8 mouse cellular contexts compared by ENCODE assay signal in the genomic region with DNA sequence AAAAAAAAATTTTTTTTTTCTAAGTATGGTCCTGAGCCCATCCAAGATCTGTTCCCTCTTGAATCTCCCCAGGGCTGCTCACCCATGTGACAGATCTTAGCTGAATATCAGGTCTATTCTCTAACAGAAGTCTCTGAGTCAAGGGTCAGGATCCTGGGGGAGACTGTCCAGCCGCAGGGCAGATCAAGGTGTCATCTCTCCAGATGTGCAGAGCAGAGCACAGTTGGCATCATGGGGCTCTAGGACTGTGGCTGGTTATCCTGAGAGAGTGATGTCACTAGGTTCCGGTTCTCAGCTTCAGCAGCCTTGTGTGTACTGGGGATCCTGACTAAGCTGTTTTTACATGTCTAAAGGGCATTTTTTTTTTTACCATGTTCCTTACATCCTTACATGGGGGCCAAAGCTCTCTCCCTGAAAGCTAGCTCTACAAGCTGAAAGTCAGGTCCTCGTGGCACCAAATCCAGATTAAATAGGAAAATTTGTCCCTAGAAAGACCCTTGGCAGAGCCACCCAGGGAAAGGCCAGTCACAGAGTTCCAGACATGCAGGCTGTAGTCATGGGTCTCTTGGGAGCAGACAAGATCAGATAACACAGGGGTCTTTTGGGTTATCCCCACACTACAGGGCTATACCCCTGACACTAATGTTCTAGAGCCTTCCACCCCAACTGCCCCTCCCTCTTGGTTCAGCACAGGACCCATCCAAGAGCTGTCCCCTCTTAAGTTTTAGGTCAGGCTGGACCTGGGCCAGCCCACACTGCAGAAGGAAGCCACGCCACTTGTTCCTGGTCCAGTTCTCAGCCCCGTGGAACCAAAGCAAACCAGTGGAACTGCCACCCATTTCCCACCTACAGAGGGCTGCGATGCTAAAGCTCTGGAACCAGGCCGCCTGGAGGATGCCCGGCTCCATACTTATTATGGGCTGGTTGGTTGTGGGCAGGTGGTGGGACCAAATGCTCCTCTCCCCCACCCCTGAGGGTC. TPM values are rescaled to one million over a fixed set of nuclear protein-coding genes. Genes with fewer than 3 reads are reported as not detected.
DNase-seq lines count a peak whose midpoint lies in the region; ATAC-seq lines count a peak whose summit lies in the region.

No protein-coding gene starts in this region.

- H3K27me3 ChIP-seq in forebrain, embryonic 12.5 days: no peaks in the 10 kb centered on the region
- H3K27me3 ChIP-seq in intestine, embryonic 15.5 days (replicated peaks): no peaks in the 10 kb centered on the region
- H3K27me3 ChIP-seq in midbrain, embryonic 14.5 days (ENCODE audit: control insufficient read depth, insufficient read depth, low read length): no peaks in the 10 kb centered on the region

- H3K9me3 ChIP-seq in forebrain, embryonic 12.5 days: no peaks in the 10 kb centered on the region
- no peaks in the 10 kb centered on the region for H3K9me3 ChIP-seq in intestine, embryonic 15.5 days
- H3K9me3 ChIP-seq in midbrain, embryonic 14.5 days (ENCODE audit: control insufficient read depth, low read length): no peaks in the 10 kb centered on the region

- peak overlapping the region; percentile 52 for H3K4me2 ChIP-seq in forebrain, embryonic 12.5 days
- peak overlapping the region; percentile 79 for H3K4me2 ChIP-seq in intestine, embryonic 15.5 days (replicated peaks)
- peak overlapping the region; percentile 49 for H3K4me2 ChIP-seq in midbrain, embryonic 14.5 days (ENCODE audit: low read length)

- WGBS in forebrain, embryonic 12.5 days: 83% methylated on average over 8 of the region's 8 CpGs
- WGBS in intestine, embryonic 15.5 days: 68% methylated on average over 8 of the region's 8 CpGs
- 77% methylated on average over 8 of the region's 8 CpGs for WGBS in midbrain, embryonic 14.5 days

- H3K9ac ChIP-seq in forebrain, embryonic 12.5 days: peak overlapping the region; percentile 55; the same call in 1 of the 2 replicates
- H3K9ac ChIP-seq in intestine, embryonic 15.5 days: peak overlapping the region; percentile 37; the same call in 1 of the 2 replicates
- H3K9ac ChIP-seq in midbrain, embryonic 14.5 days (replicated peaks; ENCODE audit: low read length): 0 out of 2 replicates have a peak overlapping the region, but pooled peaks have one; percentile 32

- H3K4me3 ChIP-seq in forebrain, embryonic 12.5 days (replicated peaks): no peak overlapping the region
- H3K4me3 ChIP-seq in intestine, embryonic 15.5 days (replicated peaks): peak overlapping the region; percentile 19; the same call in 1 of the 2 replicates
- H3K4me3 ChIP-seq in midbrain, embryonic 14.5 days (replicated peaks; ENCODE audit: low read depth, low read length): no peak overlapping the region

- H3K27ac ChIP-seq in forebrain, embryonic 12.5 days: peak overlapping the region; percentile 82
- peak overlapping the region; percentile 64; the same call in 1 of the 2 replicates for H3K27ac ChIP-seq in intestine, embryonic 15.5 days
- H3K27ac ChIP-seq in midbrain, embryonic 14.5 days (replicated peaks; ENCODE audit: low read depth, low read length): peak overlapping the region; percentile 46

- no peaks in the 10 kb centered on the region for H3K36me3 ChIP-seq in forebrain, embryonic 12.5 days (replicated peaks)
- H3K36me3 ChIP-seq in intestine, embryonic 15.5 days: no peaks in the 10 kb centered on the region
- no peaks in the 10 kb centered on the region for H3K36me3 ChIP-seq in midbrain, embryonic 14.5 days (ENCODE audit: control insufficient read depth, insufficient read depth, low read length)

- peak; percentile 42 for DNase-seq in kidney, adult 9 months
- no peak for DNase-seq in kidney, postnatal 14 days
- no peak for DNase-seq in midbrain, embryonic 14.5 days
- DNase-seq in embryo, embryonic 10.5 days (ENCODE audit: low spot score): no peak
- no peak for DNase-seq in embryo, embryonic 10 days (ENCODE audit: low spot score)
- DNase-seq in thymus, postnatal 25 days: no peak

- peaks cover 53% of the 10 kb centered on the region for H3K4me1 ChIP-seq in forebrain, embryonic 12.5 days
- peaks cover 23% of the 10 kb centered on the region for H3K4me1 ChIP-seq in intestine, embryonic 15.5 days (replicated peaks)
- H3K4me1 ChIP-seq in midbrain, embryonic 14.5 days (ENCODE audit: control insufficient read depth, insufficient read depth, low read length): peaks cover 28% of the 10 kb centered on the region

- ATAC-seq in forebrain, embryonic 12.5 days (ENCODE audit: low FRiP score): 0 out of 2 replicates have a peak, but pooled peaks have one; percentile 9
- ATAC-seq in intestine, embryonic 15.5 days: no peak
- peak; percentile 4; the same call in 1 of the 2 replicates for ATAC-seq in midbrain, embryonic 14.5 days (ENCODE audit: low FRiP score, low TSS enrichment)

RNA-seq across cellular contexts. Expression of a gene that starts 20.9 kb away (rescaled TPM):
- polyA plus RNA-seq in forebrain, embryonic 12.5 days (2016; fragmentation: Nextera tagmentation; extraction: Ambion mirVana): 4.2 and 4.5 TPM in 2 replicates
- polyA plus RNA-seq in intestine, embryonic 15.5 days (2015; fragmentation: Nextera tagmentation; extraction: Ambion mirVana): 1.1 and 1.8 TPM in 2 replicates
- 0.87 and 1.0 TPM in 2 replicates for polyA plus RNA-seq in midbrain, embryonic 14.5 days (2014; fragmentation: Nextera tagmentation; extraction: Ambion mirVana)

RNA-seq across cellular contexts. Expression of a gene that starts 25.0 kb away (rescaled TPM):
- 101 and 104 TPM in 2 replicates for polyA plus RNA-seq in forebrain, embryonic 12.5 days (2016; fragmentation: Nextera tagmentation; extraction: Ambion mirVana)
- 84.5 and 85.4 TPM in 2 replicates for polyA plus RNA-seq in intestine, embryonic 15.5 days (2015; fragmentation: Nextera tagmentation; extraction: Ambion mirVana)
- polyA plus RNA-seq in midbrain, embryonic 14.5 days (2014; fragmentation: Nextera tagmentation; extraction: Ambion mirVana): 114 and 122 TPM in 2 replicates

RNA-seq across cellular contexts. Expression of a gene that starts 47.5 kb away (rescaled TPM):
- 36.4 and 39.4 TPM in 2 replicates for polyA plus RNA-seq in forebrain, embryonic 12.5 days (2016; fragmentation: Nextera tagmentation; extraction: Ambion mirVana)
- polyA plus RNA-seq in intestine, embryonic 15.5 days (2015; fragmentation: Nextera tagmentation; extraction: Ambion mirVana): 22.4 and 23.3 TPM in 2 replicates
- 38.5 and 42.7 TPM in 2 replicates for polyA plus RNA-seq in midbrain, embryonic 14.5 days (2014; fragmentation: Nextera tagmentation; extraction: Ambion mirVana)

RNA-seq across cellular contexts. Expression of a gene that starts 52.2 kb away (rescaled TPM):
- polyA plus RNA-seq in forebrain, embryonic 12.5 days (2016; fragmentation: Nextera tagmentation; extraction: Ambion mirVana): 16.0 and 19.8 TPM in 2 replicates
- 2.5 and 4.3 TPM in 2 replicates for polyA plus RNA-seq in intestine, embryonic 15.5 days (2015; fragmentation: Nextera tagmentation; extraction: Ambion mirVana)
- 1.4 and 2.2 TPM in 2 replicates for polyA plus RNA-seq in midbrain, embryonic 14.5 days (2014; fragmentation: Nextera tagmentation; extraction: Ambion mirVana)
